Mouse (Mus musculus): ENCODE data around the gene D930020B18Rik. TPM values are rescaled to one million over a fixed set of nuclear protein-coding genes. Genes with fewer than 3 reads are reported as not detected.

The D930020B18Rik gene
- polyA plus RNA-seq, 1 experiment, result 0.22 TPM

GRCm38 (mm10) chr10:121623670-121624069 is 17.7 kb upstream of the D930020B18Rik start:
- H3K4me3 ChIP-seq (ENCODE audit: control insufficient read depth, insufficient read depth, low read length), result no peak overlapping the region
- WGBS, result 88% methylated on average over 7 of the region's 7 CpGs

GRCm38 (mm10) chr10:121625006-121625405 is 16.4 kb upstream of the D930020B18Rik start:
- no peak for DNase-seq
- H3K4me3 ChIP-seq (ENCODE audit: control insufficient read depth, insufficient read depth, low read length), result no peak overlapping the region
- no peak overlapping the region for H3K27ac ChIP-seq (ENCODE audit: control insufficient read depth, insufficient read depth, low read length)
- H3K36me3 ChIP-seq (ENCODE audit: control insufficient read depth, insufficient read depth, low read length), result peaks cover 3% of the 10 kb centered on the region; the same call in 1 of the 2 replicates
- H3K27me3 ChIP-seq (ENCODE audit: control insufficient read depth, insufficient read depth, low read length), result no peaks in the 10 kb centered on the region
- H3K4me1 ChIP-seq (replicated peaks; ENCODE audit: control insufficient read depth, insufficient read depth, low read length), result no peaks in the 10 kb centered on the region; the same call in 1 of the 2 replicates
- TF ChIP-seq CTCF (IDR thresholded peaks at IDR 0.05; ENCODE audit: borderline replicate concordance, control insufficient read depth, extremely low read depth, insufficient read depth, low read length, poor library complexity) (no peak), POLR2A (IDR thresholded peaks at IDR 0.05; ENCODE audit: control insufficient read depth, extremely low read depth, insufficient read depth, low read length, poor library complexity) (no peak)
- 12% methylated on average over 9 of the region's 9 CpGs for WGBS

More at GRCm38 (mm10) chr10:121623670-121624069, 17.7 kb upstream of the D930020B18Rik start:
- TF ChIP-seq CTCF (IDR thresholded peaks at IDR 0.05; ENCODE audit: borderline replicate concordance, control insufficient read depth, extremely low read depth, insufficient read depth, low read length, poor library complexity) (no peak), POLR2A (IDR thresholded peaks at IDR 0.05; ENCODE audit: control insufficient read depth, extremely low read depth, insufficient read depth, low read length, poor library complexity) (no peak)
- no peaks in the 10 kb centered on the region; the same call in 1 of the 2 replicates for H3K4me1 ChIP-seq (replicated peaks; ENCODE audit: control insufficient read depth, insufficient read depth, low read length)
- no peaks in the 10 kb centered on the region for H3K27me3 ChIP-seq (ENCODE audit: control insufficient read depth, insufficient read depth, low read length)
- no peak for DNase-seq
- no peak overlapping the region for H3K27ac ChIP-seq (ENCODE audit: control insufficient read depth, insufficient read depth, low read length)
- H3K36me3 ChIP-seq (ENCODE audit: control insufficient read depth, insufficient read depth, low read length), result peaks cover 3% of the 10 kb centered on the region; the same call in 1 of the 2 replicates

- DNase-seq, result no peak
- under 1% methylated on average over 41 of the region's 41 CpGs for WGBS
- no peaks in the 10 kb centered on the region; the same call in 1 of the 2 replicates for H3K4me1 ChIP-seq (replicated peaks; ENCODE audit: control insufficient read depth, insufficient read depth, low read length)
- no peaks in the 10 kb centered on the region for H3K27me3 ChIP-seq (ENCODE audit: control insufficient read depth, insufficient read depth, low read length)
- H3K27ac ChIP-seq (ENCODE audit: control insufficient read depth, insufficient read depth, low read length), result no peak overlapping the region
- peak overlapping the region; percentile 69 for H3K4me3 ChIP-seq (ENCODE audit: control insufficient read depth, insufficient read depth, low read length)
- peaks cover under 1% of the 10 kb centered on the region; the same call in 1 of the 2 replicates for H3K36me3 ChIP-seq (ENCODE audit: control insufficient read depth, insufficient read depth, low read length)
- TF ChIP-seq CTCF (IDR thresholded peaks at IDR 0.05; ENCODE audit: borderline replicate concordance, control insufficient read depth, extremely low read depth, insufficient read depth, low read length, poor library complexity) (no peak), POLR2A (IDR thresholded peaks at IDR 0.05; ENCODE audit: control insufficient read depth, extremely low read depth, insufficient read depth, low read length, poor library complexity) (no peak)
Observed at GRCm38 (mm10) chr10:121625407-121626185, 15.8 kb upstream of the D930020B18Rik start.

- no peak within 1 kb of the TSS for H3K27ac ChIP-seq (ENCODE audit: control insufficient read depth, insufficient read depth, low read length)
- peak within 1 kb of the TSS; percentile 69 for H3K4me3 ChIP-seq (ENCODE audit: control insufficient read depth, insufficient read depth, low read length)
- TF ChIP-seq CTCF (IDR thresholded peaks at IDR 0.05; ENCODE audit: borderline replicate concordance, control insufficient read depth, extremely low read depth, insufficient read depth, low read length, poor library complexity), result no peak; the same call in 1 of the 2 replicates
- TF ChIP-seq POLR2A (IDR thresholded peaks at IDR 0.05; ENCODE audit: control insufficient read depth, extremely low read depth, insufficient read depth, low read length, poor library complexity), result 0 out of 2 replicates have a peak, but pooled peaks have one; percentile 24
- H3K36me3 ChIP-seq (ENCODE audit: control insufficient read depth, insufficient read depth, low read length), result no peaks in the 10 kb centered on the region
- H3K27me3 ChIP-seq (ENCODE audit: control insufficient read depth, insufficient read depth, low read length), result no peaks in the 10 kb centered on the region
- under 1% methylated on average over 70 of the region's 70 CpGs for WGBS
- no peaks in the 10 kb centered on the region; the same call in 1 of the 2 replicates for H3K4me1 ChIP-seq (replicated peaks; ENCODE audit: control insufficient read depth, insufficient read depth, low read length)
- peak; percentile 99 for DNase-seq
Observed at GRCm38 (mm10) chr10:121626186-121626882, 15.1 kb upstream of the D930020B18Rik start, which contains the start of gene Xpot. Xpot (minus strand) TSS chr10:121626332.

GRCm38 (mm10) chr10:121627216-121627852 is 14.1 kb upstream of the D930020B18Rik start:
- H3K4me3 ChIP-seq (ENCODE audit: control insufficient read depth, insufficient read depth, low read length), result no peak overlapping the region
- TF ChIP-seq CTCF (IDR thresholded peaks at IDR 0.05; ENCODE audit: borderline replicate concordance, control insufficient read depth, extremely low read depth, insufficient read depth, low read length, poor library complexity) (no peak), POLR2A (IDR thresholded peaks at IDR 0.05; ENCODE audit: control insufficient read depth, extremely low read depth, insufficient read depth, low read length, poor library complexity) (no peak)
- no peaks in the 10 kb centered on the region for H3K27me3 ChIP-seq (ENCODE audit: control insufficient read depth, insufficient read depth, low read length)
- 88% methylated on average over 10 of the region's 10 CpGs for WGBS
- no peaks in the 10 kb centered on the region for H3K36me3 ChIP-seq (ENCODE audit: control insufficient read depth, insufficient read depth, low read length)
- H3K27ac ChIP-seq (ENCODE audit: control insufficient read depth, insufficient read depth, low read length), result no peak overlapping the region
- no peaks in the 10 kb centered on the region; the same call in 1 of the 2 replicates for H3K4me1 ChIP-seq (replicated peaks; ENCODE audit: control insufficient read depth, insufficient read depth, low read length)
- no peak for DNase-seq

- no peaks in the 10 kb centered on the region for H3K36me3 ChIP-seq (ENCODE audit: control insufficient read depth, insufficient read depth, low read length)
- no peak for DNase-seq
- H3K4me1 ChIP-seq (replicated peaks; ENCODE audit: control insufficient read depth, insufficient read depth, low read length), result no peaks in the 10 kb centered on the region; the same call in 1 of the 2 replicates
- H3K27me3 ChIP-seq (ENCODE audit: control insufficient read depth, insufficient read depth, low read length), result no peaks in the 10 kb centered on the region
- 93% methylated on average over 6 of the region's 6 CpGs for WGBS
- no peak overlapping the region for H3K27ac ChIP-seq (ENCODE audit: control insufficient read depth, insufficient read depth, low read length)
- TF ChIP-seq CTCF (IDR thresholded peaks at IDR 0.05; ENCODE audit: borderline replicate concordance, control insufficient read depth, extremely low read depth, insufficient read depth, low read length, poor library complexity) (no peak), POLR2A (IDR thresholded peaks at IDR 0.05; ENCODE audit: control insufficient read depth, extremely low read depth, insufficient read depth, low read length, poor library complexity) (no peak)
- no peak overlapping the region for H3K4me3 ChIP-seq (ENCODE audit: control insufficient read depth, insufficient read depth, low read length)
Observed at GRCm38 (mm10) chr10:121628561-121629040, 12.8 kb upstream of the D930020B18Rik start.

Measured in thymus, adult 2 months (tissue).